Comparison of ENCODE assay signal across 34 mouse cellular contexts in genomic region chr14:115051106-115051760, GRCm38 (mm10). TPM values are rescaled to one million over a fixed set of nuclear protein-coding genes. Genes with fewer than 3 reads are reported as not detected.
"Had no signal": no experiment of that assay in that cellular context is flagged by ENCODE, and none has a peak within 500 bp of the region (broad histone marks: within the 10 kb centered on the region; RNA-seq: fewer than 3 reads in every experiment).

No protein-coding gene starts in this region.

- H3K9me3 ChIP-seq: limb, embryonic 10.5 days; limb, embryonic 12.5 days; limb, embryonic 13.5 days; limb, embryonic 15.5 days; liver, embryonic 12.5 days; liver, embryonic 13.5 days; liver, embryonic 15.5 days; lung, embryonic 15.5 days; megakaryocyte, embryonic 14.5 days; midbrain, embryonic 12.5 days; midbrain, embryonic 13.5 days; midbrain, embryonic 15.5 days had no signal

- H3K4me3 ChIP-seq: left cerebral cortex, adult 2 months; limb, embryonic 10.5 days; limb, embryonic 12.5 days; limb, embryonic 13.5 days; limb, embryonic 15.5 days; liver, embryonic 12.5 days; liver, embryonic 13.5 days; liver, embryonic 15.5 days; lung, embryonic 15.5 days; megakaryocyte, embryonic 14.5 days; midbrain, embryonic 12.5 days; midbrain, embryonic 13.5 days; midbrain, embryonic 15.5 days; myocyte had no signal

- H3K36me3 ChIP-seq: midbrain, embryonic 15.5 days had no signal

- ATAC-seq: liver, embryonic 12.5 days; liver, postnatal 0 days; lung, postnatal 0 days; midbrain, embryonic 13.5 days; midbrain, embryonic 15.5 days; midbrain, embryonic 16.5 days had no signal

- H3K27me3 ChIP-seq: limb, embryonic 12.5 days; limb, embryonic 13.5 days; limb, embryonic 15.5 days; liver, embryonic 12.5 days; liver, embryonic 13.5 days; liver, embryonic 15.5 days; lung, embryonic 15.5 days; megakaryocyte, embryonic 14.5 days; midbrain, embryonic 12.5 days; midbrain, embryonic 13.5 days; midbrain, embryonic 15.5 days had no signal

- H3K27ac ChIP-seq: left cerebral cortex, adult 2 months; limb, embryonic 10.5 days; limb, embryonic 12.5 days; limb, embryonic 13.5 days; limb, embryonic 15.5 days; liver, embryonic 12.5 days; liver, embryonic 13.5 days; liver, embryonic 14.5 days; liver, embryonic 15.5 days; lung, embryonic 15.5 days; macrophage; midbrain, embryonic 12.5 days; midbrain, embryonic 13.5 days; midbrain, embryonic 15.5 days had no signal

- H3K4me2 ChIP-seq: limb, embryonic 12.5 days; limb, embryonic 13.5 days; limb, embryonic 15.5 days; liver, embryonic 11.5 days; liver, embryonic 12.5 days; liver, embryonic 13.5 days; liver, embryonic 15.5 days; lung, embryonic 14.5 days; lung, embryonic 15.5 days; midbrain, embryonic 12.5 days; midbrain, embryonic 13.5 days; midbrain, embryonic 15.5 days had no signal

- H3K9ac ChIP-seq: limb, embryonic 12.5 days; limb, embryonic 13.5 days; limb, embryonic 15.5 days; liver, embryonic 12.5 days; liver, embryonic 13.5 days; liver, embryonic 14.5 days; liver, embryonic 15.5 days; liver, postnatal 0 days; lung, embryonic 14.5 days; lung, embryonic 15.5 days; midbrain, embryonic 12.5 days; midbrain, embryonic 13.5 days; midbrain, embryonic 15.5 days had no signal

- DNase-seq: left cerebral cortex, postnatal 4 days; liver; liver, embryonic 13.5 days; liver, postnatal 0 days; lung, adult 18-20 months; lung, adult 2 months; lung, embryonic 14.5 days; lung, postnatal 10 days; lung, postnatal 14 days; lung, postnatal 36 days; lung, postnatal 4 days; midbrain, embryonic 14.5 days had no signal

- H3K4me1 ChIP-seq: limb, embryonic 10.5 days; limb, embryonic 12.5 days; limb, embryonic 15.5 days; liver, embryonic 12.5 days; liver, embryonic 15.5 days; lung, embryonic 15.5 days; midbrain, embryonic 12.5 days; midbrain, embryonic 15.5 days had no signal

RNA-seq across cellular contexts. Expression of gene Gpc5, which starts 40.8 kb away (rescaled TPM):
- total RNA-seq: liver, adult 2 months; megakaryocyte progenitor cell, adult 5-6 weeks; megakaryocyte, adult 5-6 weeks; monocyte, adult 5-6 weeks had no signal
- polyA plus RNA-seq: liver, adult 2 months; liver, embryonic 12.5 days; liver, embryonic 15.5 days; liver, postnatal 0 days; macrophage; myocyte had no signal
